Mouse (Mus musculus): ENCODE measurements around the gene Os9. TPM values are rescaled to one million over a fixed set of nuclear protein-coding genes. Genes with fewer than 3 reads are reported as not detected.
A peak's percentile ranks its signal among the peaks of the same experiment; 100 is the strongest.
"Not testable (repeated sequence)": the region's sequence is repeated elsewhere in the genome, so short reads cannot be mapped to it uniquely, and the experiment has no call there.

The Os9 gene
- total RNA-seq, 2 experiments from 2014 or later = 94.3 to 98.3 TPM

DNA sequence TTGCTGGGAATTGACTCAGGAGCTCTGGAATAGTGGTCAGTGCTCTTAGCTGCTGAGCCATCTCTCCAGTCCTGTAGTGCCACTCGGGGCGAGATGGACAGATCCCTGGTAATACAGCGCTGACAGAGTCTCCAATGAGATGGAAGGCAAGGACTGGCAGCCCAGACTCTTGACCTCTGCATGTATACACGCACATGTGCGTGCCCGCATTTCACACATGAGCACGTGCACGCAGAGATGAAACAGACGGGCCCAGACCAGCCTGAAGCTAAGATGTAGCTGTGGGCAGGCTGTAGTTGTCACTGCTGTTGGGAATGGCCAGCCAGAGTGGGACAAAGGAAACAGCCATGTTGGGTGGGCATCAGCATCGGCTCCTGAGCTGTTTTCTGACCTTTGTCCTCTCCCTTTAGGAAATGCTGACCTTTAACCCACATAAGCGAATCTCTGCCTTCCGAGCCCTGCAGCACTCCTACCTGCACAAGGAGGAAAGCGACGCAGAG is 54.4 kb downstream of the Os9 start:
- DNase-seq (ENCODE audit: low spot score in 2 of 2) = no peak

DNA sequence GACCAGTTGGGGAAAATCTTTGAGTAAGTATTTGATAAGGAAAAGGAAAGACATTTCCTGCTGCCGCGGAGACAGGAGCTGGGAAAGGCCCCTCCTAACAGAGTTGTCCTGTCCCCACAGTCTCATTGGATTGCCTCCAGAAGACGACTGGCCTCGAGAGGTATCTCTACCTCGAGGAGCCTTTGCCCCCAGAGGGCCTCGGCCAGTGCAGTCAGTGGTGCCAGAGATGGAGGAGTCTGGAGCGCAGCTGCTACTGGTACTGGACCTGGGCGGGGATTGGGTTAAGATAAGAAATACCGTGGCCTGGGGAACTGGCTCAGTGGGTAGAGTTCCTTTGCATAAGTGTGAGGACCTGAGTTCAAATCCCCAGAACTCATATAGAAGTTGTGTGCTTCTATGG is 55.0 kb downstream of the Os9 start:
- DNase-seq (ENCODE audit: low spot score in 2 of 2) = no peak

DNA sequence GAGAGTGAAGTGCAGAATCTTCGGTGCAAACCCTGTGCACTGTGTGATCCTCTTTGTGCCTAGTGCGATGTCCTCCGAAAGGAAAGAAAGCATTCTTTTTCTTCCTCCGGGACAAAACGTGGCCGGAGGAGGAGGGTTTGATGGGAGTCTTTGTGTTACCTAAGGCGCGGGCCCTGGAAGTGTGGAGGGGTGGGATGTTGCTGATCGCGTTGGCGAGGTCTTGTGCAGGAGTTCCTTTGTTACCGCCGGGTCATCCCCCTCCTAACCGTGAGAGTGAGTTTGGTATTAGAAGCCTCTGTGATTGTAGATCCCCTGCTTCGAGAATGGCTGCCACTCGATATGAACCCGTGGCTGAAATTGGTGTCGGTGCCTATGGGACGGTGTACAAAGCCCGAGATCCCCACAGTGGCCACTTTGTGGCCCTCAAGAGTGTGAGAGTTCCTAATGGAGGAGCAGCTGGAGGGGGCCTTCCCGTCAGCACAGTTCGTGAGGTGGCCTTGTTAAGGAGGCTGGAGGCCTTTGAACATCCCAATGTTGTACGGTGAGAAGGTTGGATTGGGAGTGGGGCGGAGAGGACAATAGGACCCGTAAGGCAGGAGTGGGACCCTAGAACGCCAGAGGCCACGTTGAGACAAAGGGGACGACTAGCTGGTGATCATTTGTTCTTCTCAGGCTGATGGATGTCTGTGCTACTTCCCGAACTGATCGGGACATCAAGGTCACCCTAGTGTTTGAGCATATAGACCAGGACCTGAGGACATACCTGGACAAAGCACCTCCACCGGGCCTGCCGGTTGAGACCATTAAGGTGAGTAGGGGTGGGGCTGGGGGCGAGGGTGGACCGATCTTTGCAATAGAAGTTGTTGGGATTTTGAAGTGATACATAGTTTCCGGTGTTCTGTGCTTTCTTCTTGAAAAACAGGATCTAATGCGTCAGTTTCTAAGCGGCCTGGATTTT is 56.7 kb downstream of the Os9 start:
- DNase-seq (ENCODE audit: low spot score in 2 of 2) = peak in 1 of 2 experiments; percentile 42

DNA sequence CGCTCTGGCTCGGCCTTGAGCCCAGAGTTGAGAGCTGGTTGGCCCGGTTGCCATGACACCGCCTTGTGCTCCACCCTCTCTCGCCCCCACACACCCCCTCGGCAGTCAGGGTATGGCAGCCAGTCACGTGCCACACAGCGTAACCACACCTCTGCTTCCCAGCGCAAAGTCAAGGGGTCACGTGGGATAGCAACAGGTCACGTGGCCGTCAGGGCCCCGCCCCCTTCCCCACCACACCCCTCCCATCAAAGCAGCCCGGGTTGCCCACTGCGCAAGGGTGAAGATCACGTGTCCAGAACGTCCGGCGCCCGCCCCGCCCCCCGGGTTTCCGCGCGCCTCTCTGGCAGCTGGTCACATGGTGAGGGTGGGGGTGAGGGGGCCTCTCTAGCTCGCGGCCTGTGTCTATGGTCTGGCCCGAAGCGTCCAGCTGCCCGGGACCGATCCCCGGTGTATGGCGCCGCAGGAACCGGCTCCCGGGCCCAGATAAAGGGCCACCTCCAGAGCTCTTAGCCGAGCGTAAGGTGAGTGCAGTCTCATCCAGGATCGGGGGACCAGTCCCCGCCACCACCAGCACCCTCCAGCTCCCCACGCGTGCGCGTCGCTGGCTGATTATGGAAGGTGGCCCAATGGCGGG is 57.6 kb downstream of the Os9 start, which contains the start of gene Cdk4:
TSS of gene Cdk4 (plus strand) at position 296 of the 634 bp plus-strand sequence.
- peak; percentile 98 to 99 for DNase-seq (ENCODE audit: low spot score in 2 of 2)

DNA sequence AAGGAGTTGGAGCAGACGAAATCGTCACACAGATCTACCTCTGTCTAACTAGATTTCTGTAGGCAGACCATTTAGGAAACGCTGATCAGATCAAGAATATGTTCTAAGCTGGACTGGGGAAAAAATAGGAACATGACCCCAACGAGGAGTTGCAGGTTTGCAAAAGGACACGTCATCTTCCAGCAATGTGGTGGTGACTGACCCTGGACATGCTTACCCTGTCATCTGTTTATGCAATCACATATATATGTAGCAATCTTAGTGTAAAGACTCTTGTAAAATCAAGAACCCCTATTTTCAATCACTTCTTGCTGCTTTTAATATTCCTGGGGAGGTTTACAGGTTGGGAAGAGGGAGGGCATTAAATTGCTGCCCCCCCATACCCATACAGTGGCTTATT is 58.4 kb downstream of the Os9 start:
- no peak for DNase-seq (ENCODE audit: low spot score in 2 of 2)

DNA sequence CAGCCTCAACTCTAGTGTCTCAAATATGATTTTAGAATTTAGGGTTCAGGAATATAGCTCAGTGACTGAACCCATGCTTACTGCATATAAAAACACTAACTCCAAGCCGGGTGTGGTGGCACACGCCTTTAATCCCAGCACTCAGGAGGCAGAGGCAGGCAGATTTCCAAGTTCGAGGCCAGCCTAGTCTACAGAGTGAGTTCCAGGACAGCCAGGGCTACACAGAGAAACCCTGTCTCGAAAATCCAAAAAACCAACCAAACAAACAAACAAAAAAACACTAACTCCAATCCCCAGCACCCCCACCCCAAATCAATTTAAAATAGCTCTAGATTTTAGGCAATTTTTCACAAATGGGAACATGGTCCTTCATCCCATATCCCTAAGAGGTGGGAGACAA is 58.8 kb downstream of the Os9 start:
- not testable (repeated sequence) for DNase-seq (ENCODE audit: low spot score in 2 of 2)

DNA sequence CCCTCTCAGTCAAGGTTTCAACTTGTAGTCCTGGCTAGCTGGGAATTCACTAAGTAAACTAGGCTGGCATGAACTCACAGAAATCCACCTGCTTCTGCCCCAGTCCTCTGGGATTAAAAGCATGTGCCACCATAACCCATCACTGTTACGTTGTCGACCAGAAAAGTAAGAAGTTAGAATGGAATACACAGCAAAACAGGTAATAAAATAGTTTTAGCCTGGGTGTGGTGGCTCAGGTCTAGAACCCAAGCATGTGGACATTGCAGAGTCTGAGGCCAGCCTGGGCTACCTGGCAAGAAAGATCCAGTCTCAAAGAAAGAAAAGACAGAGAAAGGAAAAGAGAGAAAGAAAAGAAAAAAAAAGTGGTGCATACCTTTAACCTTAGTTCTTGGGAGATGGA is 59.4 kb downstream of the Os9 start:
- no peak for DNase-seq (ENCODE audit: low spot score in 2 of 2)

DNA sequence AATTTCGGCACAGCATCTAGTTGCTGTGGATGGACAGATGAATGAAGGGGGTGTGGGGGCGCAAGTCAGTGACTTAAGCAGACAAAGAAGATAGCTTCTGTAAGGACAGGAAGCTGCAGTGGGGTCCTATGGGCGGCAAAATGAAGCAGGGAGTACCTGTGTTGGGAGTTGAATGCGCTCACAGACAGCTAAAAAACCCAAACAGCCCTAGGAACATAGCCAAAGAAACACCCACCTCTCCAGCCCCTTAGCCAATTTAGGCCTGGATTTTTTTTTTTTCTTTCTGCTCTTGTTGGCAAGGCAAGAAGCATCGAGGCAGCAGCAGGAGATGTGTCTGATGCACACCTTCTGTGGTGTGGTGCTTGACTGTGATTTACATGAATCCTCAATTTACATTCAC is 59.8 kb downstream of the Os9 start:
- DNase-seq (ENCODE audit: low spot score in 2 of 2) = no peak

DNA sequence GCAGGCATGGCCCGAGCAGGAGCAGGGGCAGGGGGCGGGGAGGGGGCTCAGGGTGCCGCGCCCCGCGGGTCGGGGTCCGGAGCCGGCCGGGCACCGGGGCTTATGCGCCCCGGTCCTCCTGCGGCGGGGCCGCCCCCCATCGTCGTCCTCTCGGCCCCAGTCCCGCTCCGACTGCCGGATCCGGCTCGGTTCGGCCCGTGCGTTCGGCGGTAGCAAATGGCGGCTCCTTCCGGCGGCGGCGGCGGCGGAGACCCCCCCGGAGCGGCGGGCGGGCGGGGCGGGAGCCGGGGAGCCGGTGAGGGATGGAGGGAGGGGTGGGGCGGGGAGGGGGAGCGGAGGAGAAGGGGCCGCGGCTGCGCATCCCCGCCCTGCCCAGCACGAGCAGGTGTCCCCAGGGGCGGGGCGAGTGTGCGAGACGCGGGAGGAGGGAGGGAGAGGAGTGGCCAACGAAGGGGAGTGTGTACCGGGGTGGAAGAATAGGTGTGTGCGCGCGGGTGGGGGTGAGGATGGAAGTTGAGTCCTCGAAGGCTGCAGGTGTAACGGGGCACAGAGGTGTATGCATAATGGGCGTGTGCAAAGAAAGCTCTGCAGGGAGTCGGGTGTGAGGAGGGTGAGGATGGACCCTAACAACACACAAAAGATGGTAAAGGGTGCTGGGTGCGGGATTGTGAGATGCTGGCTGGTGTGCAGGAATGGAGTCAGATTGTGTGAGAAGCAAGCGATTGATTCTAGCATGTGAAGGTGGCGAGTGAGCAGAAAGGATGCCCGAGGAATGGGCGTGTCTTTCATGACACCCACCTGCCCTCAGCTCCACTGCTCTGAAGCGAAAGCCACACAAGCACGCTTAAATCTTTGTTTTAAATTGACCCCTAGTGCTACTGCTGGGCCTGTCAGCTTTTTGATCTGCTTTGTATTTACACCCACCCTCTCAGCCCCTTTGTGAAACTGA is 60.7 kb downstream of the Os9 start, which contains the start of gene March9:
TSS of gene March9 (minus strand) at position 217 of the 949 bp plus-strand sequence.
- peak; percentile 71 to 80 for DNase-seq (ENCODE audit: low spot score in 2 of 2)

DNA sequence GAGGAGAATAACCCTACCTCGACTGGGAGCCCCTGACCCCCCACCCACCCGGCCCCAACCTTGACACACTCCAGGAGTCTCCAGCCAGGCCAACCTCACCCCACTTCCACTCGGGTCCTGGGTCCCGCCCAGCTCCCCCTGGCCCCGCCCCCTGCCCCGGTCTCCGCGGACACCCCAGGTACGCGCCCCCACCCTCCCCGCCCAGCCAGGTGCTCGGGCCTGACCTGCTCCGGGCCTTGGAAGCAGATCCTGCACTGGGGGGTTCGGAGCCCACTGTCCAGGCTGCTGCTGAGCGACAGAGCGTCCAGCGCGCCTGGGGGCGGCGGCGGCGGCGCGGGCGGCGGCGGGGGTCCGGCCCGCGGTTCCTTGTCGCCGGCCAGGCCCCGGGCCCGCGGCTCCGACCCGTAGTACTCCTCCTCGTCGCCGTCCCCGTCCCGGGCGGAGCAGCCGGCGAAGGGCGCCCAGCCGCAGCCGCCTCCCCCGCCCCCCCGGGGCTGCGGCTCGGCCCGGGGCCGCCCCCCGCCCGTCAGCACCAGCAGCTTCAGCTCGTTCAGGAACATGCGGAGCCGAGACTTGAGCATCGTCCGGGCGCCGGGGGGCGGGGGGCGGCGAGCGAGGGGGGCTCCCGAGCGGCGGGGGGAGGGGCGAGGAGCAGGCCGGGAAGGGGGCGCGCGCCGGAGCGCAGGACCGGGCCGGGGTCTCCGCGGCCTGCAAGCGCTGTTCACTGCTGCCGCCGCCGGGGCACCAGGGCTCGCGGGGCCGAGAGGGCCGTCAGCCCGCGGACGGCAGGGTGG is 61.6 kb downstream of the Os9 start:
- peak in 1 of 2 experiments; percentile 50 for DNase-seq (ENCODE audit: low spot score in 2 of 2)

DNA sequence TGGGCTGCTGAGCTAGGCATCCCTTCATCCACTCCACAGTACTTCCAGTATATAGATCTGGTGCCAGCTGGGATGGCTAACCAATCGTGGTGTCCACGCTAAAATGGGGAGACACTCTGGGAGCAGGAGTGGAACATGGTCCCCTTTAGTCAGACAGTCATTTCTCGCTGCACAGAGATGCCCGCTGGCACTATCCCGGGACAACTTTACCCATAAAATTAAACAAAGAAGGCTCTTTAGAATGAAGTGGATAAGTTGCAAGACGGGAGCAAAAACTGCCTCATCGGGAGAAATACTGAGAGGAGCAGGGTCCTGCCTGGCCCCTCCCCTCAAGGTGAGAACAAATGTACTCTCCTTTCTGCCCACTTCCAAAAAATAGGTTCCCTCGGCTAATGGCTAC is 62.2 kb downstream of the Os9 start:
- DNase-seq (ENCODE audit: low spot score in 2 of 2) = no peak

DNA sequence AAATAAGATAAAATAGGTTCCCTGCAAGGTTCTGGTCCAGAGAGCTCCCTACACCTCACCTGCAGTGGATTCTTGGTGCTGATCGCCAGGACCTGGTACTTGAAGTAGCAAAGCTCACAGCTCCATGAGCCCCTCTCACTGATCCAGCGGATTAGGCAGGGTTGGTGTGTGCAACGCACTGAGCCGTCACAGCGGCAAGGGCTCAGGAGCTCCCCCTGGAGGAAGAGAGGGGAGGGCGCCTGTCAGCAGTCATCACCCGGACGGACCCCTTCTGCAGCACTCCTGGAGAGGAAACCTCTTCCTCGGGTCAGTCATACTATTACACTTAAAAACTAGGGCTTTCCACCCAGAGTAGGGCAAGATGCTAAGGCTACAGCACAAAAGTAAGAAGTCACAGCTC is 62.8 kb downstream of the Os9 start:
- peak; percentile 84 to 89 for DNase-seq (ENCODE audit: low spot score in 2 of 2)

DNA sequence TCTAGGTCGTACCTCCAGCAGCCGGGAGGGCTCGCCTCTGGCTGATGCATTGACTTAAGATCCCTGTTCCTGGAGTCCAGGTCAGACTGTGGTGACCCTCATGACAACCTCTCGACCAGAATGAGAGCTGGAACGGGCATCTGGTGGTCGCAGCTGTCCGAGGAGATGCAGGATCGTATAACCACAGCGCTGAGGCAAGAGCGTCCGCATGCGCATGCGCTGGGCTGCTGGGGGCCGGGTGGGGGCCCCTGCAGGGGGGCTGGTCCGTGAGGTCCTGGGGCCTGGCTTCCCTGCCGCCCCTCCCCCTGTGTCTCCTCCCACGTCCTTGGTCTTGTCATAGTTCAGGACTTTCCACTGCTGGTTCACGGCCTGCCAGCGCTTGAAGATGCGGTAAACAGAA is 64.4 kb downstream of the Os9 start:
- DNase-seq (ENCODE audit: low spot score in 2 of 2) = no peak

DNA sequence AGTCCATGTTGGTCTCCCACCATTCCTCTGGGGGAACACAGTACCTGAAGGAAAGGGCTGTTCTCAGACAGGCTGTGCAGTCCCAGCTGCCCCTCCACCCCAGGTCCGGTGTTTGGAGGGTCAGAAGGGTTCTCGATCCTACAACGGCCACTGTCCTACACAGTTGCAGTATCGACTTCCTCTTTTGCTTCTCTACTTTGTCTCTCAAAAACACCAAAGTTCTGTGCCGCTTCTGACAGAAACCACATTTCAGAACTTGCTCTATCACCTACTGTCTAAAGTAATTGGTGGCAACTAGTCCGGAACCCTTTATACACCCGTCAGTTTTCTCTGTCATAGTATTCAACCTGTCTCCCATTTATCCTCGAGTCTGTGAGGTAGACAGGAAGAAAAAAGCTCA is 65.5 kb downstream of the Os9 start:
- DNase-seq (ENCODE audit: low spot score in 2 of 2) = no peak

DNA sequence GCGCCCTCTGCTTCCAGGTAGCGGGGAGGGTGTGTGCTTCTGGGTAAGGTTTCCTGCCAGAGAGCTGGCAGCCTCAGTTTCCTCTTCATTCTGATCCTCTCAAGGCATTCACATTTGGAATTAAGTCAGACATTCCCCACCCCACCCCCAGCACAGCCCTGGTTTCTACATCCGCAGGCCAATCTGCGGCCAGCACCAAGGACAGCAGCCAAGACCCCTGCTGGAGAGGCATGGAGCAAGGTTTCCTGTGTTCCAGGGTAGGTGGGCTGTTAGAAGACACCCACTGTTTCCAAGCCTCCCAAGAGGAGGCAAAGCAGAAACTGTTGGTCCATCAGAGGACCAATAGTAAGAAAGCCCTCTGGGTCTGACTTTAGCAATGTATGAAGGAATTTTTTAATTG is 66.3 kb downstream of the Os9 start:
- DNase-seq (ENCODE audit: low spot score in 2 of 2) = no peak

DNA sequence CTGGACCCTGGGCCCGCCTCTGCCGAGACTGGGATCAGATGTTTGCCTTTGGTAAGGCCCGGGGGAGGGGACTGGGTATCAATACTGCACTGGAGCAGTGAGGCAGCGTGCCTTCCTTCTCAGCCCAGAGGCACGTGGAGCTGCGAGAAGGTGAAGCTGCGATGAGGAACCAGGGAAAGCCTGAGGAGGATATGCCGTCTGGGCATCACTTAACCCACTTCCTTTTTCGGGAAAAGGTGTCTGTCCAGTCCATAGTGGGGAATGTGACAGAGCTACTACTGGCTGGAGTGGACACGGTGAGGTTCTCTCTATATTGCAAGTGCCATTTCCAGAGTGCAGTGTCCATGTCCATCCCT is 70.8 kb downstream of the Os9 start:
- DNase-seq (ENCODE audit: low spot score in 2 of 2) = no peak

DNA sequence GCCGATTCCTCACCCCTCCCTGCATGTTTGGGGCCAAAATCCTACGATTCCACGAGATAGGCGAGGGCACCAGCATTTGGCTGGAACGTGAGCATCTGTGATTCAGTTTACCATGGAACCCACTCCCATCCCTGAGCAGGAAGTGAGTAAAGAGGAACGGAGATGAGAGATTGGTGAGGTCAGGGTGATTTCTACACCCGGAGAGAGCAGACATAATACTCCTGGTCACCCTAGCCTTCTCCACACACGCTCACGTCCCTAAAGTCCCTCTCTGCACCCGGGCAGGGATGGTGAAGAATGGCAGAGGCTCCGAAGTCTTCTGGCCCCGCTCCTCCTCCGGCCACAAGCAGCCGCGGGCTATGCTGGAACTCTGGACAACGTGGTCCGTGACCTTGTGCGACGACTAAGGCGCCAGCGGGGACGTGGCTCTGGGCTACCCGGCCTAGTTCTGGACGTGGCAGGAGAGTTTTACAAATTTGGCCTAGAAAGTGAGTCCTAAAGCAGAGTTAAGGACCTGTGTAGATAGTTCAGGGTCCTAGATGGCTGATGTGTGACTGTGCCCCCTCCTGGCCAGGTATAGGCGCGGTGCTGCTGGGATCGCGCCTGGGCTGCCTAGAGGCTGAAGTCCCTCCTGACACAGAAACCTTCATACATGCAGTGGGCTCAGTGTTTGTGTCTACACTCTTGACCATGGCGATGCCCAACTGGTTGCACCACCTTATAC is 71.4 kb downstream of the Os9 start:
- no peak for DNase-seq (ENCODE audit: low spot score in 2 of 2)

DNA sequence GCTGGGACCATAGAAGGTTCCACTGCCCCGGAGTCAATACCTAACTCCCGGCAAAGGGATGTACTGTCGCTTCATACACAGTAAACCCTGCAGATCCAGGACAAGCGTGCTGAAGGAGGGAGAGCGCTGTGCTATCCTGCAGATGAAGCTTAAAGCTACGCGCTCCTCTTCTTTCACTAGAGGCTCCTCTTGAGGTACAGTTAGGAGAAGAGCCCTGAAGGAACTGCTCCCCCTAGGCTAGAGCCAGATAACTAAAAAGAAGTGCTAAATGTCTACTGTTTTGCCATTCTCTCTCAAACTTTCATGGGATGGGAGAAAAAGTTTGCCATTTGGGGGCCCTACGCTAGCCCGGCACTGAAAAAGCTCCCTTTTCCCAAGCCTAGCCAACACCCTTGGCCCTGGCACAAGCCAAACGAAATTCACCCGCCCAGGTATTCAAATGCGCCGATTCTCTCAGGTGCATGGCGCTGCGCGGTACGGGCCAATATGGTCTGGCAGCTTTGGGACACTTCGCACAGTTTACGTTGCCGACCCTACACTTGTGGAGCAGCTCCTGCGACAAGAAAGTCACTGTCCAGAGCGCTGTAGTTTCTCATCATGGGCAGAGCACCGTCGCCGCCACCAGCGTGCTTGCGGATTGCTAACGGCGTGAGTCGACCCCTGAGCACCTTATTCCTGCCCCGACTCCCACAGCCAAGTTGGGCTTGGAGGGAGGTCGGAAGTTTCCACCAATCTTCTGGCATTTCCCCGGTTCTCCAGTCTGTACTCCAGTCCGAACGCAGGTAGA is 72.1 kb downstream of the Os9 start:
- DNase-seq (ENCODE audit: low spot score in 2 of 2) = no peak

DNA sequence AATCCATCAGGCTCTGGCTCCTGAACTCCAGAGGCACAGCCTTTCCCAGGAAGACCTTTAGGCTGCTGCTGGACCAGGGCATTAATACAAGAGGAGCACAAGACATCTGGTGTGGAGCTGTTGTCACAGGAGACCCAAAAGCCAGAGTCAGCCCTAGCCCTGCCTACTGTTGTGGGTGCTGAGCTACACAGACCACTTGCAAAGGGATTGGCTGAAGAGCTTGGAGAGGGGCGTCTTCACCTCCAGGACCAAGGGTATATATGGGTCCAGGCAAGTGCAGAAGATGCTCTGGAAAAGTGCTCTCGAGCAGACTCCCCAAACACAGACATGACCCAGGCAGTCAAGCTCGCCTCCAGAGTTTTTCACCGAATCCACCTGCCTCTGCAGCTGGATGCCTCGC is 73.0 kb downstream of the Os9 start, which contains the start of gene Cyp27b1:
TSS of gene Cyp27b1 (plus strand) at position 297 of the 400 bp plus-strand sequence.
- no peak for DNase-seq (ENCODE audit: low spot score in 2 of 2)
